Mouse (Mus musculus) bone marrow, adult 2 months (tissue): ENCODE measurements around the gene Sh3bp5.

Experiments used
- CTCF ChIP-seq: fragments of 200-500 bp; IDR thresholded peaks from 2 replicates; pipeline ENCODE4 v1.5.1; 2011; ENCODE audit warnings: low read length, control low read depth; ENCODE audit not compliant: control insufficient read depth, insufficient read depth
- POLR2A ChIP-seq: fragments of 200-500 bp; IDR thresholded peaks from 2 replicates; pipeline ENCODE4 v1.6.1; 2011; ENCODE audit warnings: low read depth, mild to moderate bottlenecking, control low read depth, low read length, borderline replicate concordance; ENCODE audit not compliant: control insufficient read depth

GRCm38 (mm10) chr14:31403556-31403955 lies 32.3 kb downstream of the Sh3bp5 start:
- TF ChIP-seq POLR2A (no peak), CTCF (no peak)
